Mouse (Mus musculus) urinary bladder, postnatal 10 days (tissue): ENCODE data around the gene Bahd1.

Source experiments
- DNase-seq: peaks from one replicate; pipeline ENCODE4 v3.0.0; 2022; ENCODE audit warnings: low spot score

Bahd1 gene

GRCm38 (mm10) chr2:118941341-118941740, 41.2 kb downstream of the Bahd1 start:
- no peak for DNase-seq

DNA sequence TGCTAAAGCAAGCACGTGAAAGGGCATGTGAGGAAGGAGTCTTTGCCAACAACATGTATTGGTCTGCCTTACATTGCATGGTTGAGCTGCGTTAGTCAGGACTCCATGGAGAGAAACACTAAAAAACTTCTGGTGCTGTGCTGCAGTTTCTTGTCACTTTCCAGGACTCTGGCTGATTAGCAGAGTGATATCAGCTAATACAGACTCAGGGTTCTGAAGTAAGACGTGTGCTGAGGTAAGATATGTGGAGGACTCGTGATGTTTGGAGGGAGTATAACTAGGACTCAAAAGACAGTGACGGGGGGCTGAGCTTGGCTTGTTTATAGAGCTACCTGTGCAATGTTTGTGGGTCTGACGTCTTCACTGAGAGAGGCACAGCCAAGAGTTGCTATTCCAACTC, 43.1 kb downstream of the Bahd1 start:
- DNase-seq = no peak

DNA sequence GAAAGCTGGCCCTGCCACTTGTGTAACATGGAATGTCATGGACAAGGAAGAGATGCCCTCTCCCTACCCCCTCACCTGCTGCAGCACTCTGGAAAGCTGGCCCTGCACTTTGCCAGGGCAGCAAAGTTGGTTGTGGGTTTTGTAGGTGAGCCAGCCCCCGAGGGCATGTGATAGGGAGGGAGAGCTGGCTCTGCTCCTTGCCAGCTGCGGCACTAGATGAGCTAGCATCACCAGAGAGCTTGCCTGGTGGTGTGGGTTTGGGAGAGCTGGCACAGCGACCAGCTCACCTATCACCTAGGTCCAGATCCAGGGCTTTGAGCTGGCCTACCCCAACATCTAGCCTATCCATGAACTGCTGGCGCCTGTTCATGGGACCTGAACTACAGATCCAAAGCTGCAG, 48.6 kb downstream of the Bahd1 start:
- DNase-seq = no peak

DNA sequence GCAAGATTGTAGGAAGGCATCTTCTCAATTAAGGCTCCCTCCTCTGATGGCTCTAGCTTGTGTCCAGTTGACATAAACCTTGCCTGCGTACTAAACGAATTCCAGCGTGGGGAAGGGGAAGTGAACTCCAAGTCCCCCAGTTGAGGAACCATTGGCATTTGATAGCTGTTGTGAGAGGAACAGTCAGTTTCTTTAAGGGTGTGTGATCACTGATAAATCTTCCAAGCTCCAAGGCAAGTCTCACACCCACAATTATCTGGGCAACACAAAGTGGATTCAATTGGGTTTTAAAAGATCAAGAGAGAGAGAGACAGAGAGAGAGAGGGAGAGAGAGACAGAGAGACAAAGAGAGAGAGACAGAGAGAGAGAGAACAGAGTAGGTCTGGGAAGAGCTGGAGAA, 49.5 kb downstream of the Bahd1 start:
- no peak for DNase-seq

GRCm38 (mm10) chr2:118956497-118956896, 56.3 kb downstream of the Bahd1 start:
- DNase-seq = no peak

- DNase-seq = no peak
Observed at GRCm38 (mm10) chr2:118959644-118960043, 59.5 kb downstream of the Bahd1 start.

DNA sequence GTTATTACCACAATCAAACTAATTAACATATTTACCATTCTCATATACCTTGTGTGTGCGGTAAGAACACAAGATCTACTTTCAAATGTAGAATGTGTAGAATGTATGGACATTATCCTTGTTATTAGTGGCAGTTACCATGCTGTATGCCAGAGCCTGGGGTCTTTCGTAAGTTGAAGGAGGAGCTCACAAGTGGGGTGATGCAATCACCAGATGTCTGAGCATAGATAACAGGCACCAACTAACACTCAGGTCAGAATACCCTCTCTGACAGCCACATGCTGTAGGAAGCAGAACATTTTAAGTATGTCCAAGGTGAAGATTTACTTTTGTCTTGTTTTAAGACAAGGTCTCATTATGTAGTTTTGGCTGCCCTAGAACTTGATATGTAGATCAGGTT, 60.2 kb downstream of the Bahd1 start:
- DNase-seq = no peak

DNA sequence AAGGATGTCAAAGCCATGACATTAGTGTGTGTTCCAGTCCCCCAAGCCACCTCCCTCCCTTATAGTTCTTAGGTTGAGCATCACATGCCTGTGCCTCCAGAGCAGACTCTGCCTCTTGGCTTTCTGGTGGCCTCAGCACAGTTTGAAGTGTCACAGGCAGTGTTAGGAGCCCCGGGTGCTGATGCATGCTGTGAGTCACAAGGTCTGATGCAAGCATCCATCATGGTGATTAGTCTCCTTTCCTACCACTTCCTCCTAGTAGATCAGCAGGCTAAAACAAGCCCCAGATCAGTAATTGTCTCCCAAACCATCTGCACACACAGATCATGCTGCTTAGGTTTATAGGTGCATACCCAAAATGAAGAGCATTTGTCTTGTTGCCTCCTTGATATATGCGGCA, 61.4 kb downstream of the Bahd1 start:
- DNase-seq = no peak

DNA sequence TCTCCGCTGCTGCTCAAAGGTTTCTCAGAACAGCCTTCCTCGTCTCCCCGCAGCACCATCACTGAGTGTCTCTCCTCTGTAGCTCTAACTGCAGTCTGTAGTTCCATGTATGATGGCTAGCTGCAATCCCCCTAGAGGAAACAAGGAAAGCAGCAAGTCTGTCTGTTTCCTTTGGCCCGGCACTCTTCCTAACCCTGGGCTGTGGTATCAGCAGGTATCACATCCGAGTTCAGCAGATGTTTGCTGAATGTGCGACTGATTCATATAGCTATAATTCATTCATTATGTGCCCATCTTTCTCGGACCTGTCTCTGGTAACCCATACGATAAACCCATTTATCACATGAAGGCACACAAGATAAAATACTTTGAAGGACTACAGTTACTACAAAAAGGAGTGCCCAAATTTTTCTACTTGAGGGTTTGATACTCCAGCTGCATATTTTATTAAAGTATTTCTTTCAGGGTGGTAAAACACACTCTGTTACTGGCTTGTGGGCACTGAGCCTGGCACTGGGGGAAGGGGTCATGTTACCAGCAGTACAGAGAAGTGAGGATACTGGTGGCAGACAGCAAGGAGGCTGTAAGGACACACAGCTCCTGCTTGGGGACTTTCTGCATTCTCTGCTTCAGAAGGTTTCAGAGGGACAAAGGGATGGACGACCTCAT, 63.0 kb downstream of the Bahd1 start:
- DNase-seq = no peak

DNA sequence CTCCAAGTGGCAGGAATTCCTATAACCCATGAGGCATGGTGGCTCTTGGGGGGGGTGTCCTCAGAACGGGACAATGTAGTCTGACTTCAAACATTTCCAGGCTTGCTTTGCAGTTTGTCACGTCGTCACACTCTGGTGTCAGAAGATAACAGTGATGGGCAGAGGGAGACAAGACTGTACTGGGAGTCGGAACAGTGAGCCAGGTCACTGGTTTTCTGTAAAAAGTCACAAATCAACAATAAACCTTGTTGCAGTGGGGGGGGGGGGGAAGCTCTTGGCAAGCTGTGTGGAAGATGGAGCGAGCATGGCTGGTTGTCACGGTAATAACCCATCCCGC, 63.5 kb downstream of the Bahd1 start:
- DNase-seq = no peak

DNA sequence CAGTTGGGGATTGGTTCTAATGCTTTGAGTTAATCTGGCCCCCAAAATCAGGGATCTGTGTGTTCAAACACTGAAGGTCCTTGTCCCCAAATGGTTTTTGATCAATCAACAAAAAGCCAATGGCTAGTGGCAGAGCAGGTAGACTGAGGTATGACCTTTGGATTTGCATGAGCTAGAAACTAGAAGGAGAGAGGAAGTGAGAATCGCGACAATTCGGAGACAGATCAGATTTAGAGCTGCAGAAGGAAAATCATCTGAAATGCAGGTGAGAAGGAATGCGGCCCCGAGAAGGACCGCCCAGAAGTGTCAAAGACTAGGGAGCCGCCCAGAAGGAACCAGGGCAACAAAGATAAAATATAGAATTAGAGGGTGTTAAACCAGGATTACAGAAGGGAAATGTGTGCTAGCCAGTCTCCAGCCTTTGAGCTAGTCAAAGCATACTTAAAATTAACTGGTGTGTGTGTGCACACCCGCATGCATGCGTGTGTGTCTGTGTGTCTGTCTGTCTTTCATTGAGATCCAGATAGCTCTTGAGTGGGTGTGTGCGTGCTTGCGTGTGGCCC, 69.5 kb downstream of the Bahd1 start:
- no peak for DNase-seq

GRCm38 (mm10) chr2:118972048-118972447, 71.9 kb downstream of the Bahd1 start:
- no peak for DNase-seq

DNA sequence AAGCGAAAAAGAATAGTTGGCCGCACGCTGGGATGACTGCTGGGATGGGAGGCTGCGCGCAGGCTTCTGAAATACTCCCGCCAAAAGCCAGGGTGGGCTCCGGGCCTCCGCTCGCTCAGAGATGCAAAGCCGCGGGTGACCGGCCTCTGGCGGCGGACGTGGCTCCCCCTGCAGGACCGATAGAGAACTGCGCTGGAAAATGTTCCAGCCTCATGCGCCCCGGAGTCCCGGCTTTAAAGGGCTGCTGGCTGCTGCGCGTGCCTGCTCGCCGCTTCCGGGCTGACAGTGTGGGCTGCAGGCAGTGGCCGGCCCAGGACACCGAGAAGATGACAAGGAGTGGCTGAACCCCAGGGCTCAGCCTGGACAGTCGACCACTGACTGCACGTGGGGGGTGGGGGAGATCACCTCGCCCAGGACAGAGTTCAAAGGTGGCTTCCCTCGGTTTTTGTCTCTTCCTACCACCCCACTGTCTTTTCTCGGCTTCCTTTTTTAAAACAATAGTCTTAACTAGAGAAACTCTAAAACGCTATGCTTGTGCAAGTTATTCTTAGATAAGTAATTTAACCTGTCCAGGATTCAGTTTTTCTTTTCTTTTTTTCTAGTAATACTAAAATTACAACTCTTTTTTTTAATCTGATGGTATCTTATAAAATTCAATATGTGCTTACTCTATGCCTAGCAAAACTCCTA, 72.7 kb downstream of the Bahd1 start:
- peak; percentile 58 for DNase-seq
